Mouse (Mus musculus) ES-E14 (cell line): ENCODE results near the gene Ankrd28.

Experiments
- HCFC1 ChIP-seq: IDR thresholded peaks from 2 replicates; pipeline ENCODE4 v1.6.1; 2012; ENCODE audit warnings: low read length, inconsistent platforms, borderline replicate concordance; ENCODE audit not compliant: insufficient read depth
- ZNF384 ChIP-seq: IDR thresholded peaks from 2 replicates; pipeline ENCODE4 v1.6.1; 2012; ENCODE audit warnings: low read depth, low read length, inconsistent platforms

- TF ChIP-seq HCFC1 (no peak), ZNF384 (no peak)
These were observed 158.7 kb downstream of the Ankrd28 start for GRCm38 (mm10) chr14:31671635-31672320.
